Comparison of ENCODE assay signal across 10 mouse cellular contexts in genomic region chr11:86841261-86841660, GRCm38 (mm10). TPM values are rescaled to one million over a fixed set of nuclear protein-coding genes. Genes with fewer than 3 reads are reported as not detected.
DNase-seq lines count a peak whose midpoint lies in the region; ATAC-seq and TF ChIP-seq lines count a peak whose summit lies in the region.
"Had no signal": no experiment of that assay in that cellular context is flagged by ENCODE, and none has a peak within 500 bp of the region (broad histone marks: within the 10 kb centered on the region; RNA-seq: fewer than 3 reads in every experiment).

No protein-coding gene starts in this region.

- peak overlapping the region; percentile 6; the same call in 1 of the 2 replicates for H3K27ac ChIP-seq in hindbrain, embryonic 11.5 days (ENCODE audit: low read depth, low read length)
- no peak overlapping the region for H3K27ac ChIP-seq in hindbrain, embryonic 16.5 days (ENCODE audit: low read depth, low read length)
- peak overlapping the region; percentile 17; the same call in 1 of the 2 replicates for H3K27ac ChIP-seq in forebrain, postnatal 0 days (ENCODE audit: low read depth, low read length)

- 83% methylated on average over 8 of the region's 8 CpGs for WGBS in hindbrain, embryonic 11.5 days
- 62% methylated on average over 8 of the region's 8 CpGs for WGBS in hindbrain, embryonic 16.5 days
- WGBS in forebrain, postnatal 0 days: 73% methylated on average over 8 of the region's 8 CpGs

- H3K9ac ChIP-seq in hindbrain, embryonic 11.5 days (ENCODE audit: low read depth, low read length): no peak overlapping the region
- no peak overlapping the region for H3K9ac ChIP-seq in hindbrain, embryonic 16.5 days (ENCODE audit: low read depth, low read length)
- H3K9ac ChIP-seq in forebrain, postnatal 0 days: no peak overlapping the region

- no peaks in the 10 kb centered on the region for H3K9me3 ChIP-seq in hindbrain, embryonic 11.5 days (ENCODE audit: control insufficient read depth, low read length)
- no peaks in the 10 kb centered on the region for H3K9me3 ChIP-seq in hindbrain, embryonic 16.5 days (ENCODE audit: control insufficient read depth, low read length)
- H3K9me3 ChIP-seq in forebrain, postnatal 0 days (ENCODE audit: low read length): no peaks in the 10 kb centered on the region
- H3K9me3 ChIP-seq: G1E had no signal

- H3K27me3 ChIP-seq in hindbrain, embryonic 11.5 days (ENCODE audit: control insufficient read depth, insufficient read depth, low read length): no peaks in the 10 kb centered on the region
- no peaks in the 10 kb centered on the region for H3K27me3 ChIP-seq in hindbrain, embryonic 16.5 days (replicated peaks; ENCODE audit: control insufficient read depth, insufficient read depth, low read length)
- no peaks in the 10 kb centered on the region for H3K27me3 ChIP-seq in forebrain, postnatal 0 days (ENCODE audit: insufficient read depth, low read length)
- H3K27me3 ChIP-seq in splenic B cell, adult 2 months (ENCODE audit: control insufficient read depth, insufficient read depth, low read length, poor library complexity, severe bottlenecking): no peaks in the 10 kb centered on the region

- H3K36me3 ChIP-seq in hindbrain, embryonic 11.5 days (ENCODE audit: control insufficient read depth, insufficient read depth, low read length): no peaks in the 10 kb centered on the region
- no peaks in the 10 kb centered on the region for H3K36me3 ChIP-seq in hindbrain, embryonic 16.5 days (ENCODE audit: control insufficient read depth, insufficient read depth, low read length)
- no peaks in the 10 kb centered on the region for H3K36me3 ChIP-seq in forebrain, postnatal 0 days (ENCODE audit: insufficient read depth)
- no peaks in the 10 kb centered on the region for H3K36me3 ChIP-seq in splenic B cell, adult 2 months (ENCODE audit: control insufficient read depth, insufficient read depth, low read length, poor library complexity, severe bottlenecking)
- H3K36me3 ChIP-seq: G1E had no signal

- no peak for ATAC-seq in hindbrain, embryonic 11.5 days (ENCODE audit: low FRiP score)
- no peak for ATAC-seq in hindbrain, embryonic 16.5 days
- no peak for ATAC-seq in forebrain, postnatal 0 days

- peaks cover 2% of the 10 kb centered on the region; the same call in 1 of the 2 replicates for H3K4me1 ChIP-seq in hindbrain, embryonic 11.5 days (replicated peaks; ENCODE audit: control insufficient read depth, insufficient read depth, low read length)
- peaks cover 6% of the 10 kb centered on the region for H3K4me1 ChIP-seq in hindbrain, embryonic 16.5 days (ENCODE audit: control insufficient read depth, insufficient read depth, low read depth, low read length)
- 0 out of 2 replicates have a peak, but pooled peaks cover 3% of the 10 kb centered on the region for H3K4me1 ChIP-seq in forebrain, postnatal 0 days (ENCODE audit: insufficient read depth)

- peak; percentile 8 for DNase-seq in hindbrain, embryonic 11.5 days (ENCODE audit: low spot score)
- peak; percentile 45 for DNase-seq in retina, embryonic 14.5 days (ENCODE audit: low spot score)
- DNase-seq in retina, postnatal 1 day: no peak
- peak; percentile 44 for DNase-seq in forebrain, postnatal 0 days
- DNase-seq in splenic B cell, adult 2 months (ENCODE audit: low read depth, low spot score): peak; percentile 66
- DNase-seq in cerebellum, postnatal 4 days (ENCODE audit: low spot score in 2 of 2): no peak
- DNase-seq: cerebellum, adult 2 months; thymus, adult 2 months had no signal

- no peak for TF ChIP-seq CTCF in forebrain, postnatal 0 days (IDR thresholded peaks at IDR 0.05; ENCODE audit: low read depth)

- H3K4me3 ChIP-seq in hindbrain, embryonic 11.5 days (ENCODE audit: low read depth, low read length): no peak overlapping the region
- H3K4me3 ChIP-seq in hindbrain, embryonic 16.5 days (ENCODE audit: low read length): no peak overlapping the region
- no peak overlapping the region for H3K4me3 ChIP-seq in forebrain, postnatal 0 days (ENCODE audit: low read depth, low read length)

- H3K4me2 ChIP-seq in hindbrain, embryonic 11.5 days (replicated peaks; ENCODE audit: low read depth, low read length): no peak overlapping the region
- H3K4me2 ChIP-seq in hindbrain, embryonic 16.5 days (ENCODE audit: low read length): no peak overlapping the region
- H3K4me2 ChIP-seq in forebrain, postnatal 0 days (ENCODE audit: low read depth): no peak overlapping the region

RNA-seq across cellular contexts. Expression of gene Dhx40, which starts 33.7 kb away (rescaled TPM):
- 52.6 and 52.7 TPM in 2 replicates for polyA plus RNA-seq in hindbrain, embryonic 11.5 days (2014; fragmentation: Nextera tagmentation; extraction: Ambion mirVana)
- 16.8 and 19.3 TPM in 2 replicates for polyA plus RNA-seq in hindbrain, embryonic 16.5 days (2015; fragmentation: Nextera tagmentation; extraction: Ambion mirVana)
- 28.0 and 31.6 TPM in 2 replicates for total RNA-seq in forebrain, postnatal 0 days (2014; rRNA removed)
- polyA plus RNA-seq in forebrain, postnatal 0 days (2015; fragmentation: Nextera tagmentation; extraction: Ambion mirVana): 13.6 and 18.3 TPM in 2 replicates

Comparison
In these comparisons a context has a peak if more than half of its experiments do, and no peak if none do; other contexts are left out.
1. DNase-seq: peak in hindbrain, embryonic 11.5 days (single experiment), retina, embryonic 14.5 days (single experiment), forebrain, postnatal 0 days (single experiment) and splenic B cell, adult 2 months (single experiment); none in retina, postnatal 1 day (single experiment) and cerebellum, postnatal 4 days (0 of 2).